Mouse (Mus musculus) adrenal gland, adult 18-20 months (tissue): ENCODE measurements at regions not wholly inside any gene's neighbourhood (a gene's known extent, or its start where the extent isn't known, plus 50 kb on each side); places are given as distances from the start of the nearest gene placed in this dataset.
A peak's percentile ranks its signal among the peaks of the same experiment; 100 is the strongest.

ENCODE experiments used
- DNase-seq, 2 experiments: peaks; one replicate each; pipeline ENCODE4 v3.0.0; 2021 to 2022; ENCODE audit warnings: low spot score in 2 of 2

DNA sequence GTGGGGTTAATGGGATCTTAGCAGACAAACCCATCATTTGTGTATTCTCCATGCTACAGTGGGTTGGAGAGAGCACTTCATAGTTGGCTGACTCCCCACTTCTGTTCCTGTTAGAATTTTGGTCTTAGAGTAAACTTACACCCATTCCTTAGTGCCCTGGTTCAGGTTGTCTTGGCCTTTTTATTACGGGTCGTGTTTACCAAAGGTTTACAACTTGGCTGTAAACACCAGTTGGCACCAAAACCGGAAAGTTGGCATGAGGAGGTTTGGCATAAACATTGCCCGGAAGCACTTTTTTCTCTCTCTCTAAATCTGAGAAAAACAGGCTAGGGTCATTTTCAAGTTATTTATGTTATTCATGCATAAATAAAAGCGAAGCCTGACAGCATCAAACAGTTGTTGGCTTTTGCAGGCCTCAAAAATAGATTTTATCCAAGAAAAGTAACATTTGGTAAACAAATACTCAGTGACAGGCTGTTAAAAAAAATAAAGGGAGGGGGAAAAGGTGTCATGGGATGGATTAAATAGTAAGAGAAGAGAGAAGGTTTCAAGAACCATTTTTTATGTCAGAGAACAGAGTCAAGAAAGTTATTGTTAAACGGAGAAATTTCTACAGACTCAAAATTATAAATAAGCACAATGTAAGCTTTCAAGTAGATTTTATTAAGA lies 148.0 kb upstream of the Klf6 start:
- DNase-seq: no peak

DNA sequence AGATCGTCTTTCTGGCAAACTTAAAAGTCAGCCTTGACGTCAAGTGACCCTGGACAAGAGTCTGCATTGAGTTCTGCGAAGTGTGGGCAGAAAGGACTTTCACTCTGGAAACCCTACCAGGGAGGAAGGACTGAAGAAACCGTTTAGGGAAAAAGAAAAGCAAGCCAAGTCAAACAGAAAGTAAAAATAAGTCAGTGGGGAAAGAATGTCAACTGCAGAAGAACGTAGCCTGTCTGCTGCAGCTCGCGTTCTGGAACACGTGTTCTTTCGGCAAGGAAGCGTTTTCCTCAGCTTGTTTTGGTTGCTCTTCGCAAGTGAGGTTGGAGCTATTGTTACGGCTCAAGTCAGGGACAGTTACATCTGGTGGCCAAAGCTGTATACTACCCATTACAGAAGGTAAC lies 147.1 kb upstream of the Klf6 start:
- peak; percentile 30 to 31 for DNase-seq

DNA sequence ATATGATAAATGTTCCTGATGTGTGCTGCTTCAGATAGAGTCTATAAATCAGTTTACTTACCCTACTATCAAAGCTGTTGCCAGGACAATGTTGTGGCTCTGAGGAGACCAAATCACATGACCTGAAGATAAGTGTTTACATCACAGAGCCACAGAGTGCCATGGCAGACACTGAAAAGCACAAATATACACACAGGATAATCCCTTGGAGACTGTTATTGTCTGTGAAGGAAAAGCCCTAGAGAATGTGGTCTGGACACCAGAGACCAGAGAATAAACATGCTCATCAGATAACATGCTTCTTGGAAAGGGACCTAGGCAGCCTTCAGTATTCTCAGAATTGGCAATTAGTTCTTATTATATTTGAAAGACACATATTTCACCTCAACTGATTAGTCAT lies 146.5 kb upstream of the Klf6 start:
- DNase-seq: peak in 1 of 2 experiments; percentile 23

DNA sequence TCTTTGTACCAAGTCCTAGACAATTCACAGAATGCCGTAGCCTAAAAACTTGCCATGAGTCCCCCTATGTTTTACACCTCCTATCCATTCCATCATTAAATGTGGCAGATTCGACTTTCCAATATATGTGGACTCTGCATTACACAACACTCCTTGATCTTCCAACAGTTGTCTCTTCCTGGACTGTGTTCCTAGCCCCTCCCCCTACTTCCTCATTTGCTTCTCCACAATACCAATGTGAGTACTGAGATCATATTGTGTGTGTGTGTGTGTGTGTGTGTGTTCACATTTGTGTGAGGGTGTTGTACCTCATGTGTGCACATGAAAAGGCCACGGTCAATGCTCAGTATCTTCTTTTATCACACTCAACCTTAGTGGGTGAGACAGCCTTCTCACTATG lies 144.5 kb upstream of the Klf6 start:
- DNase-seq: no peak

DNA sequence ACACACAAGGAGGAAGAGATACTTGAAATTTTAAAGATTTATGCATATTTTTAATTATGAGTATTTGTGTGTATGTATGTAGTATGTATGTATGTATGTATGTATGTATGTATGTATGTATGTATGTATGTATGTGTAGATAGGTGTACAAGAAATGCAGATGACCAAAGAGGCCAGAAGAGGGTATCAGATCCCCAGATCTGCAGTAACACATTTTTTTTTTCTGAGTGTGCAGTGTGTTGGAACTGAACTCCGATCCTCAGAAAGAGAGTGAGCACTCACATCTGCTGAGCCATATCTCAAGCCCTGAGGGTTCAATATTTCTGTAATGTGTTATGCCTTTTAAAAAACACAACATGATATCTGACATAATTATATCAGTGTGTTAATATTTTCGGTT lies 138.0 kb upstream of the Klf6 start:
- DNase-seq: no peak

DNA sequence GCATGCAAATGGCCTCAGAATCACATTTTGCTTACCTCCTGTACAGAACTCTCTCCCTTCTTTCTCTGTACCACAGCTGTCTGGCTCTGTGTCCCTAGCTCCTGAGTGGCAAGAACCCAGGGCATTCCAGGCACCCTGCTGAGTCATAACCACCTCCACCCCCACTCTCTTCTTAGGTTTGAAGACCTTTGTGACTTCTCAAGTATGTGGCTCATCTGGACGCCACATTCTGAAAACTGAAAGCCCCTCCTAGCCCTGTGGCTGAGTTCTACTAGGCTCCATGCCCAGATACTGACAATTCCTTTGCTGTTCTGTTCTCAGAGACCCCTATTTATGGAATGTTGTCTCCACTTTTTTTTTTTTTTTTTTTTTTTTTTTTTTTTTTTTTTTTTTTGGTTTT lies 136.9 kb upstream of the Klf6 start:
- DNase-seq: no peak

DNA sequence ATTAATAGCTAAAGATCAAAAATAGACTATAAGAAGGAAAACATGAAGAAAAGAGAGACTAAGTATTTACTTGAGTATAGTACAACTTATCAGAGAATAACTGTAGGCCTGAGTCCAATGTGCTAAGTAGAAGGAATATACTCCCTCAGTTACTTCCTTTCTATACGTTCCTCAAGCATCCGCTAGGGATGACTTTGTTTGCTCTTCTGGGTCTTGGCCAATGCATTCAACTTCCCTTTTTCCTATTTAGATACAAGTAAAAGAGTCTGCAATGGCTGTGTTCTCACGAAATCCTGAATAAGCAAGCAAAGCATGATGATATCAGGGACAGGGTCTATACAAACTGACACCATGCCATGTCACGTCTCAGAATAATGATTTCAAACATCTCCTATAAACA lies 135.3 kb upstream of the Klf6 start:
- DNase-seq: no peak

DNA sequence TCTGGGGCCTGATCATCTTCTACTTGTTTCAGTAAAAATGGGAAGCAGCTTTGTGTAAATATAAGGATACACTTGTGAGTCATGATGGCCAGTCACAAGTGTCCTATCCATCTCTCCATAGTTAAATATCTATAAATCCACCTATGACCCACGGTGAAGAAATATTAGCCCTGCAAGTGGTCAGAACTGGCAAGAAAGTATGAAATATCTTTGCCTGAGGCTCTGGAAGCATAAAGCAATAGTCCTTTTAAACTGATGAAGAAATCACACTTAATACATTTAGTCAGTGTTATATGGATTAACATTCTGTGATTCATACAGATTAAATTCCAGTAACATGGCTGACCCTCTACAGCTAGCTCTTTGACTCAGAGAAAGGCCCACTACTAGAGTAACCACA lies 134.8 kb upstream of the Klf6 start:
- DNase-seq: no peak

DNA sequence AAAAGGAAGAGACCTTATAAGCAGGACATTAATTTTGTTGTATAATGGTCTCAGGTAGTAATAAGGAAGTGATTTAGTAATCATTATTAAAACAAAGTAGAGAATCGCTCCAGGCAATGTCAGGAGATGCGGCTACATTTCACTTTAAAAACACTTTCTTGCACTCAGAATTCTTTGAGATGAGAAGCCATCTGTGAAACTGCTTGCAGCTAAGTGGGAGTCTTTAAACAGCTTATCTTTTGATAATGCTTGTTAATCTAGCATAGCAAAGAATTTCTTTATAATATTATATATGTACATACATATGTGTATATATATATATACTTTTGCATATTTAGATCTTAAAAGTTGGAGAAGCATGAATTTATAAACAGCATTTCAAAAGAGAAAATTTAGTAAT lies 133.1 kb upstream of the Klf6 start:
- no peak for DNase-seq

DNA sequence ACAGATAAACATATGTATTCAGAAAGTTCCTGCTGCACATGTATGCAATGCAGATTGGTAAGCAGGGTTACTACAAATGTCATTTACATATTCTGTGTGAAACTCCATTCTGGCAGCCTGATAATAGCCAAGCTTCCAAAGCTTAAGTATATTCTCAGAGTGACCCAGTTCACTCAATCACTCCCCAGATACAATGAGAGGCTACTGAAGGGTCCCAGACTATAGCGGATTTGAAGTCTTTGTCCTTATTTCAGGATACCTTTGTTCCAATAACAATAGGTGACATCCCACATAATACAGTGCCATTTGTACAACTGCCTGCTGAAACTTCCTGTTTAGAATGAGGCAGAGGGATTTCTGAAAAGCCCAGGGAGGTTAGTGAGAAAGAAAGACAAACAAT lies 132.5 kb upstream of the Klf6 start:
- no peak for DNase-seq

DNA sequence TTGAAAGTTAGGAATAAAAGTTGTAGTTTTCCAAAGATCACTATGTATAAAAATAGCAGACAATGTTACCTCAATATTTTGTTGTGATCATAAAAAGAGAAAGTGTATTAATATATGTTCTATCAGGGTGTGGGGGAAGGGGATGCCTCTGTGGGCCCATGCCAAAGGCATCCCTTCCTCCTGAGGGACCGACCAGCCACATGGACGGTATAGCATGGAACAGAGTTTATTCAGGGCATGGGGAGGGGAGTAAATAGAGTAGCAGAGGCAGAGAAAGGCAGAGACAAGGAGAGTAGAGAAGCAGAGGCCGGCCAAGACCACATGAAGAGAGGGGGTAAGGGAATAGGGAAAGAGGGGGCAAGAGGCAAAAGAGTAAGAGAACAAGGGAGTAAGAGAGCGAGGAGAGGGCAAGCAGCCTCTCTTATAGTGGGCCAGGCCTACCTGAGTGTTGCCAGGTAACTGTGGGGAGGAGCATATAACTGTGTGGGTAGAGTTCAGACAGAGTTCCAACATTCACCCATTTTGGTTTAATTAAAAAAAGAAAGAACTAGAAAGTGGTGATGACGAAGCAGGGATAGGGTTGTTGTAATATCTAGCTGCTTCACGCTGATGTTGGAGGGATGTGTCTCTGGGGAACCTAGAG lies 131.7 kb upstream of the Klf6 start:
- no peak for DNase-seq

DNA sequence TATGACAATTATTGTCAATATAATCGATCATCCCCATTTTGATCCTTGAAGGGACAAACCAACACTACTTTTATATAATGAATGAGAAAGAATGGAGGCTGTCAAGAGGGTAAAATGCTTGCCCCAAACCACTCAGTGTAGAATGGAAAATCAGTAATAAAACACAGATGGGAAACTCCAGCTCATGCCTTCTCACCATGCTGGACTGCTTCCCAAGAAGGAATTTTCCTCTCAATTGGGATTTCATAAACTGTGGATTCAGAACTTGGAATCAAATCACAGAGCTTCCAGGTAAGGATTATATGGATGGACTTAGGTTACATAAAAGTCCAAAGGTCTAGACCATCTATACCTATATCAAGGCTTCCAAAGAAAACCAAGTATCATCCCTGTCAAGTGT lies 129.1 kb upstream of the Klf6 start:
- DNase-seq: no peak

DNA sequence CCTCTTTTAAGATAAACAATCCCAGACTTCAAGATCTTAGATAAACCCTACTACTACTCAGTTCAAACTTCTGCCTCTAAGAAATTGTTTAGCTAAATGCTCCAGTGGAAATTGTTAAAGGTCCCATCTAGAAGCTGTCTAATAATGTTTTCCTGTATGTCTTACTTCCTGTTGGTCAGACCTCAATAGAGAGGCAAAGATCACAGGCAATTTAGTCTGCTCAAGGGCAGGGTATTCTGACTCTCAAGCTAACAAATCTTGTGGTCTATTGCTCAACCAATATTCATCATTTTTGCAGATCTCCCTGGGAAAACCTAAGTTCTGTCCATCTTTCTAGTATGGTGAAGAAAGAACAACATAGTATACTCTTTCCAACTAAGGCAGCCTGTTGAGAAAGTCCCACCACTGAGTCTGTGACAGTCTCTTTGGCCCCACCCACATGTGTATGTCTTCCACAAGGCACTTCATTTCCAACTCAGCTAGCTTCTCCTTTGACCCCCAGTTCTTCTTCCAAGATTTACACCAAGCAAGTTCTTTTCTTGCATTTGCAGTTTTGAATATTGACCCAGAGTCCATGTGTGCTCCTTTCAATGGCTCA lies 126.2 kb upstream of the Klf6 start:
- DNase-seq: no peak

DNA sequence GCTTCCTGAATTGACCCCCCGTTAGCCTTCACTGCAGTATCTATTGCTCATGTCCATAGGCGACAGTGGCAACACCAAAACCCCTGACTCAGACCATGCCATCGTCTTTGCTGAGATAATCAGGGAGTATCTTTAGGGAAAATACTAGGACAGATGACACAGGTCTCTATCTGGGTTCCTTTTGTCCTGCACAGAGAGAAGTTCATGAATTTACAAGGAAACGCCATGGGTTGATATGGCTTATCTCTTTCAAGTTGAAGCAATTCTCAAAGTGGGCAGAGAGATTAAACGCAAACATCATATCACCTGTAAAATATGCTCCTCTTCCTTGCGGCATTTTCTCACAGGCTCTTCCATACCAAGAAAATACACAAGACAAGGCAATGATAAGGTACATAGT lies 124.8 kb upstream of the Klf6 start:
- DNase-seq: no peak

DNA sequence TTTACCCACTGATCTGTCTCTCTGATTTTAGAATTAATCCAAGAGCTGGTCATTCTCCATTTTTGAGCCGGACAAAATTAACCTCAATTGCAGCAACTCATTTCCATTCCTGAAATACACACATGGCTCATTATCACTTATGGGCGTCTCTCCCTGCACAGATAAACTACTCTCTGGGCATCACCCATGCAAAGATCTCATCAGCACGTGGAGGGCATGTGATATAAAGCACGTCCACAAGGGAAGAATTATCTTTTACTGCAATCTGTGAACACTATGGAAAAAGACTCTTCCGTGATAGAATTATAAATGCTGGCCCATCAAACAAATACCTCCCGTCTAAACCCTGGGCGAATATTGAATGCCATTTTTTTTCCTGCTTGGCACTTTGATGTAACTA lies 124.1 kb upstream of the Klf6 start:
- DNase-seq: no peak

DNA sequence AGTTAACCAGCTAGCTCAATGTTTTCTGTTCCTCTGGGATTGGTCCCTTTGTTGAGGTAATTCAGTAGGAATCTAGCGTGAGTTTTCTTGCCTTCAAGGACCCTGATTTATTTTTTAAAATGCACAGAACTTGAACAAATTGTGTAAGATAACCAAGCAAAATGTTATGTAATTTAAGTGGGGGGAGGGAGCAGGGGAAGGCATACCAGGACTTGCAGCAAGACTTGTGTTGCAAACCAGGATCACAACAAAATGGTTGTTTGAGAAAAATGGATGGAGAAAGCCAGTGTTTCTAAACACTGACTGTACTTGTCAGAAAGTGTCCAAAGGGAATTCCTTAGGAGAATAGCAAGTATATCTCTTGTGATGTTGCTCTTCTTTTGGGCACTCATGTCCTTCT lies 120.5 kb upstream of the Klf6 start:
- DNase-seq: no peak

DNA sequence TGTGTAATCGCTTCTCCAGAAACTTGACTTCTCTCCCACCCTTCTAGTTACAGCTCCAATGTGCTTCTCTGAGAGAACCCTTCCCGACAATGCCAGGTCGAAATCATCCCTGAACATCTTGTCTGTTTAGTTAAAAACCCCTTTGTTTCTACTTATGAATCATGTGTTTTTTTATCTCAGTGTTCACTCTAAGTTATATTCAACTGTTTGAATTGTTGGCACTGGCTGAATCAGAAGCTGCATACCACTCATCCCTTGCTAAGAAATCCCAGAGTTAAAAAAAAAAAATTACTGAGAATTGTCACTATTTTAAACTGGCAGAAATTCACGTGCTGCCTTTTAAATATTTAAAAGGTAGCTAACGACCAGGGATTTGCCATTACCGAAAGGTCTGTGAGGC lies 116.3 kb upstream of the Klf6 start:
- no peak for DNase-seq

DNA sequence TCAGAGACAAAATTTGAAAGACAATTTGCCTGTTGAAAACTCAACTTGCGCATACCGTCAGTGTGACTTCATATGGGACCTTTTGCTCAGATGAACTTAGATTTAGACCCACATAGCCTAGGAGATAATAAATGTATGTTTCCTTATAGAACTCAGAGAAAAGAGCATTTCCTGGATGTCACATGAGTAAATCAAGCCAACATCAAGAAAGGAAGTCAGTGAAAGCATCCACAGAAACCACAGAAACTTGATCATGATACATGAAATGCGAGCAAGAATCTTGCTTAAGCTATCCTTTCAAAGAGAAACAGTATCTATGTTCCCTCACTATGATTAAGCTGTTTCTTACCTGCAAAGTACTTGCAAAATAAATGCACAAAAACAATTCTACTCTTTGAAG lies 104.1 kb upstream of the Klf6 start:
- no peak for DNase-seq

DNA sequence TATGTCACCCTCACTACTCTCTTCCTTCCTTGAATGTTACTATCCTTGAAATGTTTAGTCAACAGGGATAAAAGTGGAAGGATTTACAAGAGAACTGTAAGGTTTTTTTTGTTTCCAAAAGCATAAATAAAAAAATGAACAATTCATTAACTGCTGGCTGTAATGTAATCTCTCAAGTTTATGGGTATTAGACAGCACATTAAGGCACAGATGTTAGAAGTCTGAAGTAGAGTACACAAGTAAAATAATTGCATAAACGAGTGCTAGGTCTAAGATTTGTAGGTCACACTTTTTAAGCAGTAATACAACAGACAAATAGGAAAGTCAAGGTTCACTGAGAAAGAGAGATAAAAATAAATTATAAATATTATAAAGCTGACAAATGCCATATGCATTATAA lies 103.3 kb upstream of the Klf6 start:
- no peak for DNase-seq

DNA sequence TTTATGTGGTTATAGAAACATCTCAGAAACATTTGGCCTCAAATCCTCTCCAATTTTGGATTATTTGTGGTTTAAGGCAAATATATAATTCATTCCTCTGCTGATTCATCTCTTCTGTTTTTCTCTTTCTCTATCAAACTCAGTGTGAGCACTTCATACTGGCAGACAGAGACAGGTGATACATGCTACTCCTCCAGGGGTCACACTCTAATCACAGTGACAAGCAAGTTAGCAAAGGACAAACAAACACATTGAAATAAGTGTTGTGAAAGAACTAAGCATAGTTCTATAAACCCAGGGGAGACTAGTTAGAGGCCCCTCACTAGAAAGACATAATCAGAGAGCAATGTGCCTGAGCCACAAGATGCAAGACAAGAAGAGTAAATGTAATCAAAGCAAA lies 101.3 kb upstream of the Klf6 start:
- DNase-seq: no peak

DNA sequence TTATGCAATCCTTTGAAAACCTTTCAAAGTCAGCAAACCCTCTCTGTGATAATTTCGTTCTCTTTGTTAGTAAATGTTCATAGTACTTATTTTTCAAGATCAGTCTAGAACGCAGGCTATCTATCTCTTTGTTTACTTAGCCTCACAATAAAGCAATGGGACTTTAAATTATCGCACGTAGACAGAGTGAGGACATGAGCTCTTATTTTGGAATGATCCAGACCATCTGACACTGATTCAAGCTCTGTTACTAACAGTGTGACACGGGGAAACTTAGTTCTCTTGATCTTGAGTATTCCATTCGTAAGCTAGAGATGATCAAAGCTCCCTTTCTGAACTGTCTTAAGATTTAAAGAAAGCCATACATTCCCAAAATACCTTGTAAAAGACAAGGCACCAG lies 94.9 kb upstream of the Klf6 start:
- DNase-seq: no peak

DNA sequence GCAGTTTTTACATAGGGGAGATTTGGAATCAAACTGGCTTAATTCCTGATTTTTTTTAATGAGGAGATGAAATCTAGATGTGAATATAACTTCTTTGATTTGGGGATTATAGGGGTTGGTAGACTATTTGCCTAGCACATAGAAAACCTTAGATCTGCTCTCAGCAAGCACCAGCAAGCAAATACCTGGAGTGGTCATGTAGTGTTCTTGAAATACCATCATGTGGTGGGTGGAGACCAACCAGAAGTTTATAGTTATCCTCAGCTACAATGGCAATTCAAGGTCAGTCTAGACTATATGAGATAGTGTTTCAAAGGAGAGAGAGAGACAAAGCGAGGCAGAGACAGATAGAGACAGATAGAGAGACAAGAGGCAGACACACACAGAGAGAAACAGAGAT lies 94.1 kb upstream of the Klf6 start:
- DNase-seq: no peak

DNA sequence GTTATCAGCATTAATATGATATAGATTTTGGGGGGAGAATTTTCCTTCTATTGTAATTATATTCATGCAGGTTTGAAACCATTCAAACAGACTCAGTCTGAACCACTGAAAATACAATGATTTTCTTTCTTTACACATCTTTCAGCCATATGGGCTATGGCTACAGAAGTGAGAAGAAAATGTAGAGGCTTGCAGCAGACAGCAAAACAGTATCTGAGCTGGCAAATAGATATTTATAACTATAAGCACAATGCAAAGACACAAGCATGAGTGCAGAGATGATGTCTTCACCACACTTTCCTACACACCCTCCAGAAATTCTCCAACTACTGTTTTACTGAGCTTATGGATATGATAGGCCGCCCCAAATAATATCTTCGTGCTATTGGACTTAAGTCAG lies 92.6 kb upstream of the Klf6 start:
- DNase-seq: no peak
